Comparison of ENCODE assay signal across 8 mouse cellular contexts in genomic region chr13:46735219-46735807, GRCm38 (mm10). TPM values are rescaled to one million over a fixed set of nuclear protein-coding genes. Genes with fewer than 3 reads are reported as not detected.
DNase-seq lines count a peak whose midpoint lies in the region; ATAC-seq and TF ChIP-seq lines count a peak whose summit lies in the region.

No protein-coding gene starts in this region.

- no peak for DNase-seq in lung, postnatal 10 days
- no peak for DNase-seq in thymus, postnatal 10 days (ENCODE audit: low spot score in 2 of 2)
- DNase-seq in adrenal gland, postnatal 10 days: no peak
- DNase-seq in left cerebral cortex, postnatal 10 days (ENCODE audit: extremely low spot score in 1 of 2, low spot score in 2 of 2): no peak

- H3K27ac ChIP-seq in lung, embryonic 15.5 days: peak overlapping the region; percentile 14; the same call in 1 of the 2 replicates
- no peak overlapping the region for H3K27ac ChIP-seq in embryonic fibroblast, embryonic 13.5 days (ENCODE audit: insufficient read depth, low read length)
- no peak overlapping the region for H3K27ac ChIP-seq in intestine, postnatal 0 days (ENCODE audit: low read depth, low read length)
- H3K27ac ChIP-seq in neural tube, embryonic 13.5 days (replicated peaks): no peak overlapping the region

- peak overlapping the region; percentile 50 for H3K4me3 ChIP-seq in lung, embryonic 15.5 days
- H3K4me3 ChIP-seq in embryonic fibroblast, embryonic 13.5 days (ENCODE audit: insufficient read depth, low read length): peak overlapping the region; percentile 60
- peak overlapping the region; percentile 46 for H3K4me3 ChIP-seq in intestine, postnatal 0 days (ENCODE audit: low read depth, low read length)
- peak overlapping the region; percentile 39 for H3K4me3 ChIP-seq in neural tube, embryonic 13.5 days

- H3K27me3 ChIP-seq in lung, embryonic 15.5 days: no peaks in the 10 kb centered on the region
- H3K27me3 ChIP-seq in intestine, postnatal 0 days (replicated peaks; ENCODE audit: control insufficient read depth, insufficient read depth, low read length): no peaks in the 10 kb centered on the region
- peaks cover 13% of the 10 kb centered on the region for H3K27me3 ChIP-seq in neural tube, embryonic 13.5 days

- H3K9me3 ChIP-seq in lung, embryonic 15.5 days: no peaks in the 10 kb centered on the region
- no peaks in the 10 kb centered on the region for H3K9me3 ChIP-seq in intestine, postnatal 0 days (ENCODE audit: control insufficient read depth)
- no peaks in the 10 kb centered on the region for H3K9me3 ChIP-seq in neural tube, embryonic 13.5 days

- 28% methylated on average over 11 of the region's 11 CpGs for WGBS in lung, embryonic 15.5 days
- WGBS in intestine, postnatal 0 days: 27% methylated on average over 11 of the region's 11 CpGs
- 51% methylated on average over 11 of the region's 11 CpGs for WGBS in neural tube, embryonic 13.5 days

- peak overlapping the region; percentile 45 for H3K9ac ChIP-seq in lung, embryonic 15.5 days
- H3K9ac ChIP-seq in intestine, postnatal 0 days (ENCODE audit: low read depth, low read length): peak overlapping the region; percentile 28
- H3K9ac ChIP-seq in neural tube, embryonic 13.5 days: peak overlapping the region; percentile 60

- no peak for ATAC-seq in lung, embryonic 15.5 days (ENCODE audit: borderline replicate concordance, extremely low read depth, low FRiP score, low TSS enrichment)
- ATAC-seq in intestine, postnatal 0 days: no peak
- ATAC-seq in neural tube, embryonic 13.5 days (ENCODE audit: low read depth): no peak

- no peak for TF ChIP-seq CTCF in embryonic fibroblast, embryonic 13.5 days (IDR thresholded peaks at IDR 0.05; ENCODE audit: borderline replicate concordance, insufficient read depth, low read length)
- TF ChIP-seq CTCF in intestine, postnatal 0 days (IDR thresholded peaks at IDR 0.05; ENCODE audit: low read depth): no peak

- peak overlapping the region; percentile 91 for H3K4me2 ChIP-seq in lung, embryonic 15.5 days
- H3K4me2 ChIP-seq in intestine, postnatal 0 days (replicated peaks; ENCODE audit: low read depth): peak overlapping the region; percentile 81
- peak overlapping the region; percentile 72 for H3K4me2 ChIP-seq in neural tube, embryonic 13.5 days

- H3K36me3 ChIP-seq in lung, embryonic 15.5 days: no peaks in the 10 kb centered on the region
- H3K36me3 ChIP-seq in intestine, postnatal 0 days (ENCODE audit: control insufficient read depth, insufficient read depth): no peaks in the 10 kb centered on the region
- H3K36me3 ChIP-seq in neural tube, embryonic 13.5 days: no peaks in the 10 kb centered on the region

- intact Hi-C loops in left cerebral cortex, postnatal 10 days (cut with DNase I): no loop called here

- H3K4me1 ChIP-seq in lung, embryonic 15.5 days: peaks cover 6% of the 10 kb centered on the region; the same call in 1 of the 2 replicates
- no peaks in the 10 kb centered on the region; the same call in 1 of the 2 replicates for H3K4me1 ChIP-seq in embryonic fibroblast, embryonic 13.5 days (ENCODE audit: control insufficient read depth, insufficient read depth, low read length)
- no peaks in the 10 kb centered on the region for H3K4me1 ChIP-seq in intestine, postnatal 0 days (replicated peaks; ENCODE audit: control insufficient read depth, insufficient read depth, low read length)
- peaks cover 15% of the 10 kb centered on the region for H3K4me1 ChIP-seq in neural tube, embryonic 13.5 days (replicated peaks)

- TF ChIP-seq POLR2A in embryonic fibroblast, embryonic 13.5 days (IDR thresholded peaks at IDR 0.05; ENCODE audit: low read depth, low read length): no peak

RNA-seq across cellular contexts. Expression of gene Nup153, which starts 7.6 kb away (rescaled TPM):
- 24.0 and 25.6 TPM in 2 replicates for polyA plus RNA-seq in lung, embryonic 15.5 days (2015; fragmentation: Nextera tagmentation; extraction: Ambion mirVana)
- polyA plus RNA-seq in embryonic fibroblast, embryonic 13.5 days (2011; ENCODE audit: insufficient read length, low read depth, missing spikeins): 99.4 and 120 TPM in 2 replicates
- 6.5 and 8.3 TPM in 2 replicates for polyA plus RNA-seq in intestine, postnatal 0 days (2015; fragmentation: Nextera tagmentation; extraction: Ambion mirVana)
- polyA plus RNA-seq in neural tube, embryonic 13.5 days (2015; fragmentation: Nextera tagmentation; extraction: Ambion mirVana): 17.8 and 21.9 TPM in 2 replicates
- 10 to 100 TPM; 48.5 to 60.9 TPM for total RNA-seq in adrenal gland, postnatal 10 days (2021)
- total RNA-seq in left cerebral cortex, postnatal 10 days (2021): 10 to 100 TPM; 64.1 to 72.2 TPM
